Mouse (Mus musculus): ENCODE measurements at regions not wholly inside any gene's neighbourhood (a gene's known extent, or its start where the extent isn't known, plus 50 kb on each side); places are given as distances from the start of the nearest gene placed in this dataset.

- no peak for TF ChIP-seq CTCF (IDR thresholded peaks at IDR 0.05; ENCODE audit: insufficient read depth, low read length)
- TF ChIP-seq POLR2A (IDR thresholded peaks at IDR 0.05; ENCODE audit: borderline replicate concordance, extremely low read depth, low read depth, low read length): no peak
Measured at GRCm38 (mm10) chr12:36792205-36792604, 316.1 kb upstream of the Meox2 start.

Data from lung, adult 2 months (tissue).